Mouse (Mus musculus): Measurements from ENCODE around the gene Gpx4. TPM values are rescaled to one million over a fixed set of nuclear protein-coding genes. Genes with fewer than 3 reads are reported as not detected.
"Not testable (repeated sequence)": the region's sequence is repeated elsewhere in the genome, so short reads cannot be mapped to it uniquely, and the experiment has no call there.

The Gpx4 gene
- total RNA-seq, 2 experiments from 2014 or later = 271 to 358 TPM

DNA sequence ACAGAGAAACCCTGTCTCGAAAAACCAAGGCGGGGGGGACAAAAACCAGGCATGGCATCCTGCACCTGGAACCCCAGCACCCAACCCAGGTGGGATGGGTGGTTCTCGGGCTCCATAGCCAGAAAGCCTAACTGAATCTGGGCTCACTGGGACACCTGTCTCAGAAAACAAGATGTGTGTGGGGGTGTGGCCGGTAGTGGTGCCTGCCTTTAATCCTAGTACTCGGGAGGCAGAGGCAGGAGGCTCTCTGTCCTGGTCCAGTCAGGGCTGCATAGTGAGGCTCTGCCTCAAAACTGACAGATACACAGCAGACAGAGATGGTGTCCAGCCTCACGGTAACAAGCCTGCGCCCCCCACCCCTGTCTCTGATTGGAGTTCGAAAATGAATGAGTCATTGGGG is 24.2 kb upstream of the Gpx4 start:
- no peak for ATAC-seq (replicated peaks; ENCODE audit: poor library complexity)

DNA sequence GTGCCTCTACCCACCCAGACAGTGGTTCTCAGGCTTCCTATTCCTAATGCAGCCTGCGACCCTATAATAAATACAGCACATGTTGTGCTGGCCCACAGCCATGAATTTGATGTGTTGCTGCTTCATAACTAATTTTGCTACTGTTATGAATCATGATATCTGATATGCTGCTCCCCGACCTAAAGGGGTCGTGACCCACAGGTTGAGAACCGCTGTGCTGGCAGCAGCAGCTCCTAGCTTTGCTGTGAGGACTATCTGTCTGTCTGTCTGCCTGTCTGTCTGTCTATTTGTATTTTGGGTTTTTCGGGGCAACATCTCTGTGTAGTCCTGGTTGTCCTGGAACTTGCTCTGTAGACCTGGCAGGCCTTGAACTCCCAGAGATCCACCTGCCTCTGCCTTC is 23.2 kb upstream of the Gpx4 start:
- ATAC-seq (replicated peaks; ENCODE audit: poor library complexity) = no peak

DNA sequence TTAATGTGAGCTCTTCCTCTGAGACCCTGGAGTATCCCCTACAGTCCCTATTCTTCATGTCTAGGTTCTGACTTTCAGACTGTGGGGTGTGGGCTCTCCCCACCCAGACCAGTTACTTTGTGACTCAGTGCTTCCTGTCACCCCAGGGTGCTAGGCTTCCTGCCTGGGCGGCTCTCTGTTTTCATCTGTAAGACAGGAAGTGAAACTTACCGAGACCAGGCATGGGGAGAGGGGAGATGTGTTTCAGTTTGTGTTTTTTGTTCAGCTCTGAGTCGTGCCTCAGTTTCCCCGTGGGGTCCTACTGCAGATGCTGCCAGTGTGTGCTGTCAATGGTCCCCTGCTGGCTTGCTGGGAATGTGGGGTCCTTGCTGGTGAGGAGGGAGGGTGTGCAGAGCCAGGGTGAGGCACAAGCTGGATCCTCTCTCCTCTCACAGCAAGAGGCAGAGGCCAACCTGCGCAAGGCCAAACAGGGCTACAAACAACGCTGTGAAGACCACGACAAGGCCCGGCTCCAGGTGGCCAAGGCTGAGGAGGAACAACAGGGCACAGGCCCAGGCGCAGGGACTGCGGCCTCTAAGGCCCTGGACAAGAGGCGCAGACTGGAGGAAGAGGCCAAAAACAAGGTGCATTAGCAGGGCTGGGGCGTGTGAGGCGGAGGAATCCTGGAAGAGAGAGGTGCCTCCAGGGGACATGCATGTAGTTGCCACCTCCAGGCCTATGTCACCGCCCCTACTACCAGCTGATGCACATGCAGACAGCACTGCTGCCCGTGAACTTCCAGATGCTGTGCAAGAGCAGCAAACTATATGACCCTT is 22.5 kb upstream of the Gpx4 start:
- ATAC-seq (replicated peaks; ENCODE audit: poor library complexity) = peak; percentile 44

DNA sequence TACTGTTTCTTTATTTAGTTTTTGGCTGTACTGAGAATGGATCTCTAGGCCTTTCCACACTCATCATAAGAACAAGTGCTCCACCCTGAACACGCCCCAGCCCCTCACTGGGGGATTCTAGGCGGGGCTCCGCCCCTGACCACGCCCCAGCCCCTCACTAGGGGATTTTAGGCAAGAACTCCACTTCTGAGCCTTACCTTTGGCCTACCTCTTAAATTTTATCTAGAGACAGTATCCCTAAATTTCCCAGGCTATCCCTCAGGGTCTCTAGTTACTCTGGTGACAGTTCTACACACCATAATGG is 22.0 kb upstream of the Gpx4 start:
- no peak for ATAC-seq (replicated peaks; ENCODE audit: poor library complexity)

DNA sequence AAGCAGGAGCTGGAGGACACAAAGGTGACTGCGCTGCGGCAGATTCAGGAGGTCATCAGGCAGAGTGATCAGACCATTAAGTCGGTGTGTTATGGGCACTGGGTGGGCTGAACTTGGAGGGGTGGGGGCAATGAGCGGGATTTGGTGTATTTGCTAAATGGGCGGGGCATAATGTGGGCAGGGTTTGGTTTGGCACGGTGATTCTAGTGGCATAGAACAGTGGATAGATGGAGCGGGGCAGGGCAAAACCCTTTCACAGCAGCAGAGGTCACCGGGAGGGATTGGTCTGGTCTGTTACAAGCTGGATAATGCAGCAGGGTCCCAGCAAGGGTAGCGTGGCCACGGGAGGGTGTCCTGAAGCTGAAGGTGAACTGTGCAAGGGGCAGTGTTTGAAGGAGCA is 21.5 kb upstream of the Gpx4 start:
- ATAC-seq (replicated peaks; ENCODE audit: poor library complexity) = no peak

DNA sequence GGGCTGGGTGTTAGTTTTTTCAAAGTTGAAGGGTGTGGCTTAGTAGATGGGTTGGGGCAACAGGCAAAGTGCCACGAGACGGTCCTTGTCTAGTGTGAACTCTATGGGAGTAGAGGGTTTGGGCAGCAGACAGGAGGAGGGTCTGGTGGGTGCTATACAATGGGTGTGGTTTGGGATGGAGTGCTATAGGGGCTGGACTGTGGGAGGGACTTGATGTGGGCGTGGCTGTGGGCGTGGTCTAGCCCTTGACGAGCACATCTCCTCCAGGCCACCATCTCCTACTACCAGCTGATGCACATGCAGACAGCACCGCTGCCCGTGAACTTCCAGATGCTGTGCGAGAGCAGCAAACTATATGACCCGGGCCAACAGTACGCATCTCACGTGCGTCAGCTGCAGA is 21.1 kb upstream of the Gpx4 start:
- peak; percentile 57 for ATAC-seq (replicated peaks; ENCODE audit: poor library complexity)

DNA sequence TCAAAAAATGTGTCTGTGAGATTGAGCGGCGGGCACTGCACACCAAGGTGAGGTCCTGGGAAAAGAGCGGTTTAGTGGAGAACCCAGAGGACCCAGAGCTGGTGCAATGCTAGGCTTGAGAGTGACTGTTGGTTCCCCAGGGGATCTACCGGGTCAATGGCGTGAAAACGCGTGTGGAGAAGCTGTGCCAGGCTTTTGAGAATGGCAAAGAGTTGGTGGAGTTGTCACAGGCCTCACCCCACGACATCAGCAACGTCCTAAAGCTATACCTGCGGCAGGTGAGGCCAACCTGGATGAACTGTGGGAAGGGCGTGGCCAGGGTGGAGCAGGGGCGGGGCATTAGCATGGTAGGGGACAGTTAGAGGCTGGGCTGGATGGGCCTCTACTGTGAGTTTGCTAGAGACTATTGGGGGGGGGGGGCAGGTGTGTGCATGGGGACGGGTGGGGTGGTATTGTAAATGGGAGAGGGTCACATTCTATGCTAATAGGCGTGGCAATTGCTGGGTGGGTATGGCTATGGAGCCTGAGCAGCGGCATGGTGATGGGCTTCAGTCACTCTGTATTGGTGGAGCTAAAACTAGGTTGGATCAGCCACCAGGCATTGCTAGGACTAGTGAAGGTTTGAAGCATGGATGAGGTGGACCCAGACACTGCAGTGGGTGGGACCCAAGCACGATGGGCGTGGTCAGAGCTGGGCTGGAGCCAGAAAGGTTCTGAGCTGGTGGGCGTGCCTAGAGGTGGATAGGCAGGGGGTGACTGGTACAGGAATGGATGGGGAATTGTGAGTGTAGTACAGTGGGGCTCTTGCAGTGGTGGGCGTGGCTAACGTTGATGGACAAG is 19.1 kb upstream of the Gpx4 start:
- peak; percentile 40; the same call in 1 of the 2 replicates for ATAC-seq (replicated peaks; ENCODE audit: poor library complexity)

DNA sequence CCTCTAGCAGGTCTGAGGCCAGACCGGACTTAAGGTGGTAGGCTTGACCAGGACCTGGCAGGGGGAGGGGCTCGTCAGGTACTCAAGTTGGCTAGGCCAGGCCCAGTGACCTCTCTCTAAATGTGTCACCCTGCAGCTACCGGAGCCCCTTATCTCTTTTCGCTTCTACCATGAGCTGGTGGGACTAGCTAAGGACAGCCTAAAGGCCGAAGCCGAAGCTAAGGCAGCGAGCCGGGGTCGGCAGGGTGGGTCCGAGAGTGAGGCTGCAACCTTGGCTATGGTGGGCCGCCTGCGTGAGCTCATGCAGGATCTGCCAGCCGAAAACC is 18.5 kb upstream of the Gpx4 start:
- no peak for ATAC-seq (replicated peaks; ENCODE audit: poor library complexity)

DNA sequence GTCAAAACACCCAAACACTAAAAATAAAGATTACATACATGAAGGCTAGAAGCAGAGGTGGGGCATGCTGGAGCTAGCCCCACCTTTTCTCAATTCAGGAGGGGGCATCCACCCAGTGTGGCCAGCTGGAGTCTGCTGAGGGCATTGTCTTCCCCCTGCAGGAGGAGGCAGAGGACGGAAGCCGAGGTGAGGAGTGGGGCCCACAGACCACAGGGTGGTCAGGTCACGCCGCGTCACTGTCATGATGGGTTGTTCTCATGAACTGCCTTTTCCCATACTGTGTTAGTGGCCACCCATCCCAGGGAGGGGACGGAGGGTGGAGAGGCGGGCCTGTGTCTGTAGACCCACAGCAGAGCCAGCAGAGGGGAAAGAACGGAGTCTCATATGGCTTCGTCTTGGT is 16.8 kb upstream of the Gpx4 start:
- ATAC-seq (replicated peaks; ENCODE audit: poor library complexity) = no peak

DNA sequence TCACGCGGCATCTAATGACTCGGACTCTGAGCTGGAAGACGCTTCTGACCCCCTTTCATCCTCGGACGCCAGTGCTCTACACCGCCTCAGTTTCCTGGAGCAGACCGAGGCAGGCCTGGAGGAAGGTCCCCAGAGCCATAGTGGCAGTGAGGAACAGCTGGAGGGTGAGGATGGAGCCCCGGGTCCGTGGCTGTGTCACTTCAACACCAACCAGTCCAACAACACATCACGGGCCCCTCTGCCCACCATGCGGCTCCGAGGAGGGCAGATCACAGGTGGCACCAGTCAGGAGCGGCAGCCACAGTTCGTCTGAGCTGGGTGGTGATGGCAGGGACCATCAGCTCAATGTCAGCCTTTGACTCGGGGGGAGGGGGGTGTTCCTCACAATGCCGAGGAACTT is 16.2 kb upstream of the Gpx4 start:
- ATAC-seq (replicated peaks; ENCODE audit: poor library complexity) = no peak

DNA sequence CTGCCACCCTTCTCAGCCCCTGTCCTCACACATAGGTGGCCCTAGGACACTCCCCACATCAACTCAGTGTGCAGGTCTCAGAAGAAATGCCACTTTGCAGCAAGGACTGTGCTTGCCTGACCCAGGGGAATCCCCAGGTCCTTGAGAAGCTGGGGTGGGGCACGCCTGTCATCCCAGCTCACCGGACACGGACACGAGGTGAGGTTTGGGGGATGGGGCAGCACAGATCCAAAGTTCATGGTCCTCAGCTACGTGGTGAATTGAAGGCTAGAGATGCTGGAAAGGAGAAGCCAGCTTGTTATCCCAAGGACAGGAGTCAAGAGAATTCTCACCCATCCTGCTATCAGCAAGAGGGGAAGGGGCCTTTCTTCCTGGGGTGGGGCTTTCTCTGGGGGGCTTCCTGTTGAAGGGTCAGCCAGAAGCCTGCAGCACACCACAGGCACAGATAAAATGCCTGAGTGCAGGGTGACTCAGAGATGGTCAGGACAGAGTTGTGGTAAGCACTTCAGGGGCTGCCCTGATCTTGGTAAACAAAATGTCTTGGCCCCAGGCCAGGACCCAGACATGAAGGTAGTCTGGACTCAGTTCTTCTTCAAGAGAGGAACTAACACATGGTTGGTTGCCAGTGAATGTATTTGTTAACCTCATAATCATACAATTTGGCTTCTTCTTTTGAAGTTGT is 14.0 kb upstream of the Gpx4 start:
- peak; percentile 51 for ATAC-seq (replicated peaks; ENCODE audit: poor library complexity)

DNA sequence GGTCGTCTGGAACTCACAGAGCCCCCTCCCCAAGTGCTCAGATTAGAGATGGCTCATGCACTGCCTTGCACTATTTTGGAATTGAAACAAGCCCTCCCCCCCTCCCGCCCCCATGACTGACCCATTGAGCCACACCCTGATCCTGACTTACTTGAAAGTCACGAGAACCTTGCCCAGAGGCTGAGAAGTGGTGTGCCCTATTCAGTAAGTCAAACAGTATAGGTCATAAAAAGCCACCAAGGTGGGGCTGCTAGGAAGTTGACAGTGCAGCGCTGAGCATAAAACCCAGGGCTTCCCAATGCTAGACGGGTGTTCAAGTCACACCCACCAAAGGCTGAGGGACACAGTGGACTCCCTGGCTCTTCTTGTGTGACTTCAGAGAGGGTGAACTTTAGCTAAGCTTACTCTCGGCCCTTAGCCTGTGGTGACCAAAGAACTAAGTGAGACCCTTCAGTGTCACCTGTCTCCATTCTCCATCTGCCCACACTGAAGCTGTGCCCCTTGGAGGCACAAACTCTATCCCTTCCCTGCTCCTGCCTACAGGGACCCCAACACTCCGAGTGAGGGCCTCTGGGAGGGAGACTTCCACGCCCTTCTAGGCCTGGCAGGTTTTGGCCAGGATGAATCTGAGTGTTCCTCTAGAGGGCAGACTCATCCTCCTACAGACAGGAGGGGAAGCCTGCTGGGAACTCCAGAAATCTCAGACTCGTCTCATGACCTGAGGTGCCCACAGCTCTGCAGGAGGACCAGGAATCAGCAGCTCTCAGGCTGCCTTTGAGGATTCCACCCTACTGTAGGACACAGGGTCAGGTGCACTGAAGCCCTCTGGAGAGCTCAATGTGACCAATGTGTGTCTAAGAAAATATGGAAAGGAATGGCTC is 13.2 kb upstream of the Gpx4 start:
- peak; percentile 54 for ATAC-seq (replicated peaks; ENCODE audit: poor library complexity)

DNA sequence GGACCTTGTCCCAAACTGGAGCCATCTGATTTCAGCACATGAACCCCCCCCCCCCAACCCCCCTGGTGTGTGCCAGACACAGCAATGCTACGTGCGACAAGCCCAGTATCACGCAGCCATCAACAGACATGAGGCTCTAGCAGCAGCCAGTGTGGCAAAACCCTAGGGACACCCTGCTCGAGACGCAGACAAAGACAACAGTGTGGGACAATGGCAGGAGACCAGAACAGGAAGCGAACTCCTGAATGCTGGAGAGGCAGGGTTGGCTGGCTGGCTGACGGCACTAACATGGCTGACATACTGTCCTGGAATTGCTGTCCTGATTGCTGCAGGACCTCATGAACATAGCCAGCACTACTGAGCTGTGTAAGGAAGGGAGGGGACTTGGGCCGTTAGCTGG is 11.8 kb upstream of the Gpx4 start:
- ATAC-seq (replicated peaks; ENCODE audit: poor library complexity) = no peak

DNA sequence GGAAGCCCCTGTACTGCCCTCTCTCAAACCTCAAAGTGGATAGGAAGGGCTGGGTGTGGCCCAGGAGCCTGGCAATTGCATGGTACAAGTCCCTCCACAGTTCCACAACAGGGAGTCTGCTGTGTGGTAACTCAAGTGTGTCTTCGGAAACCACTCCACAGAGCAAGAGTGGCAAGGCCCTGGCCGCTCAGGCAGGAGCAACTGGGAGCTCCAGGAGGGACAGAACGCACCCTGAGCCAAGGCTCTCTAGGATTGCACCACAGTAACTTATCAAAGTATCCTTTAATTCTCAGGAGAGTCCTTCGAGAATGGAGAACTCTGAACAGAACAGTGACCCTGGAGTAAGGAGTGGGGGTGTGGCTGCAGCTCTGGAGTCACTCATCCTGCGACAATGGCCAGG is 11.3 kb upstream of the Gpx4 start:
- ATAC-seq (replicated peaks; ENCODE audit: poor library complexity) = no peak

DNA sequence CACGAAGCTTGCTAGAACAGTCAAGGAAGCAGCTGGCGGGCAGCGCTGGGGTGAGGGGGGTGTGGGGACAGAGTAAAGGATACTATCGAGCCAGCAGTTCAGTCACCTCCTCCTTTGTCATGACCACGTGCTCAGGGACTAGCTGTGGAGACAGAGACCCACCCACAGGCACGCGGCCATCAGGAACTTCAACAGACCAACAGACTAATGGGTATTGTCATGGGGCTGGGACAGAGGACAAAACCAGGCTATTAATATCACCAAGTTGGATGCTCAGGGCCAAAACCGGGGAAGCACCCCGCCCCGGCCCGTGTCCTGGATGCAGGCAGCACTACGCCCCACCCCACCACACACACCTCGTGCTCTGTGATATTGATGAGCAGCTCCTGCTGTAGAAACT is 10.1 kb upstream of the Gpx4 start:
- no peak for ATAC-seq (replicated peaks; ENCODE audit: poor library complexity)

DNA sequence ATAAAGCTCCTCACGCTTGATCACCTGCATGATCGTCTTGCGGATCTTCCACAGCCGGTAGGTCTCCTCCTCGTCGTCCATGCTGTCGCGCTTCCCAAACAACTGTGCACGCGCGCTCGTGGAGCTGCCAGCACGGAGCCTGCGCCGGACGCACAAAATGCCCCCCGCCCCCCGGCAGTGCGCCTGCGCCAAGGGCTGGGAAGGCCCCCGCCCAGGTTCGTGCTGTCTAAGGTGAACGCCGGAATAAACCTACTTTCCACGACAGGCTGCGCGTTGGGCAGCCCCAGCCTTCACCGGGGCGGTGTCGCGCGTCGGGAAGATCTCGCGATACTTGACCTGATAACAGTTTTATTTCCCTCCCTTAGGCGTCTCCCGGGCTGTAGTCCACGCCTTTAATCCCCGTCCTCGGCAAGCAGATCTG is 7.4 kb upstream of the Gpx4 start, which contains the start of gene Polr2e:
Polr2e (minus strand) TSS at position 237 of the 421 bp plus-strand sequence.
- ATAC-seq (replicated peaks; ENCODE audit: poor library complexity) = peak; percentile 95

DNA sequence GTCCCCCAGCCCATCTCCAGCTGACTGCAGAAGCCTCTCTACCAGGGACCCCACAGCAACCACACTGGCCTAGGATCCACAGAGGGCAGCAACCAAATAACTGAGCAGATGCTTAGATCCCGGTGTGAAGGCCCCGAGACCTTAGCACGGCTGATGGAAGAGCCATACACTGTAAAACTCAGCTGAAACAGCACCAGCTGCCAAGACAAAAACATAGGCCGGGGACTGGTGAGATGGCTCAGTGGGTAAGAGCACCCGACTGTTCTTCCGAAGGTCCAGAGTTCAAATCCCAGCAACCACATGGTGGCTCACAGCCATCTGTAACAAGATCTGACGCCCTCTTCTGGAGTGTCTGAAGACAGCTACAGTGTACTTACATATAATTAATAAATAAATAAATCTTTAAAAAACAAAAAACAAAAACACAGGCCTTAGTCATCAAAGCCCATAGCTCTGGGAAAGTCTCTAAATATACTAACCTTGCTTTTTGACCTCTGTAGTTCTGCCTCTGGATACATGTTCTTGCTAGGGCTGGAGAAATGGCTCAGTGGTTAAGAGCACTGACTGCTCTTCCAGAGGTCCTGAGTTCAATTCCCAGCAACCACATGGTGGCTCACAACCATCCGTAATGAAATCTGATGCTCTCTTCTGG is 5.4 kb upstream of the Gpx4 start:
- ATAC-seq (replicated peaks; ENCODE audit: poor library complexity) = not testable (repeated sequence)

DNA sequence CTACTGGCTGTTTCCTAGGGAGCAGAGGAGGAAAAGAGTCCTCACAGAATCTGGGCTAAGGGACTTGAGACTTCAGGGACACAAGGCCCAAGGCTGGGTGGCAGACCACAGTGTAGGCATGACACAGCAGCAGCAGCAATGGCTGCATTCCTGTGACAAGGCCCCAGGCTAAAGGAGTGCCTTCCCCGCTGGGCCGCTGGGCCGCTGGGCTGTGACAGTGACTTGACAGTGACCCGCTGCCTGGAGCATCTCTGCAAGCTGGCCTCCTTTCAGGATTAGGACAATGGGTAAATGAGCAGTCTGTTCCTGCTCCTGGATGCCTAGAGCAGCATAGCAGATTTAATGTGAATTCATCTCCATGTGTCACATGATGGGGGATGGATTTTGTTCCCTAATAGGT is 2.9 kb upstream of the Gpx4 start:
- 0 out of 2 replicates have a peak, but pooled peaks have one; percentile 9 for ATAC-seq (replicated peaks; ENCODE audit: poor library complexity)

DNA sequence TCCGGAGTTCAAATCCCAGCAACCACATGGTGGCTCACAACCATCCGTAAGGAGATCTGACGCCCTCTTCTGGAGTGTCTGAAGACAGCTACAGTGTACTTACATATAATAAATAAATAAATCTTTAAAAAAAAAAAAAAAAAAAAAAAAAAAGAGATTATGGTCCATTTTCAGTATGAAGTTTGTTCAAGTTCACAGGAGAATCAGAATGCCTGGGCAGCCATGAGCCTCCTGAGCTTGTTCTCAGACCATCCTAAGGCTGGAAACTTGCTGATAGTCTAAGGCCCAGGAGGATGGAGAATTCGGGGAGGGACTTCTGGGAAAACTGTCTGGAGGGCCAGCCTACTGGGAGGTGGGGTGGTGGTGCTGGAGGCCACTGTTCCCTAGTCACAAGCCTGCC is 1.6 kb upstream of the Gpx4 start:
- ATAC-seq (replicated peaks; ENCODE audit: poor library complexity) = not testable (repeated sequence)

DNA sequence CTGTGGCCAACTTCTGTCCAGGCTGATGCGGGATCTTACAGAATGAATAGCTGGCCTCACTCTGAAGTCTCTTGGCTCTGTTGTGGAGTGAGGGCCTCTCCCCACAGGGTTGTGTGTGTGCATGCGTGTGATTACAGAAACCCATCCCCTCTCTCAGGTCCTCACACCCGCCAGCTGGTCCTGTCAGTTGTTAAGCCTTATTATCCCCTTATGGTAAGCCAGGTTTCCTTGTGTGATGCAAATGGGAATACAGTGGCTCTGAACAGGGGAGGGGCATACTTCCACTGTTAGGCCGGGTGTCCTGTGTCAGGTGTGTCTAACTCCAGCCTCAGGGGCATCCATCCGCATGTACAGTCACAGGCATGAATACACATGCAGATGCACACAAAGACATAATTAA is 1.2 kb upstream of the Gpx4 start:
- no peak for ATAC-seq (replicated peaks; ENCODE audit: poor library complexity)

All from megakaryocyte progenitor cell, adult 5-6 weeks (primary cell).